Mouse (Mus musculus) embryonic facial prominence, embryonic 11.5 days (tissue): Measurements from ENCODE around the gene Alk. TPM values are rescaled to one million over a fixed set of nuclear protein-coding genes. Genes with fewer than 3 reads are reported as not detected.
A peak's percentile ranks its signal among the peaks of the same experiment; 100 is the strongest.

Experiments used
- ATAC-seq: fragments of 200-750 bp; cut with Nextera tagmentation; replicated peaks from 2 replicates; pipeline ENCODE4 v1.8.0; 2017; ENCODE audit warnings: low read depth; ENCODE audit not compliant: insufficient number of reproducible peaks, low FRiP score, low TSS enrichment
- DNase-seq: peaks from one replicate; pipeline ENCODE4 v3.0.0-alpha.2; 2015; ENCODE audit warnings: low spot score
- H3K27ac ChIP-seq: fragments of 300-500 bp; sonication (generic); replicated peaks from 2 replicates; pipeline ENCODE4 v1.5.1; 2014; ENCODE audit warnings: mild to moderate bottlenecking, low read depth, low read length, control low read depth
- H3K27me3 ChIP-seq: fragments of 300-500 bp; sonication (generic); 2 replicates; pipeline ENCODE4 v1.6.1; 2014; ENCODE audit warnings: mild to moderate bottlenecking, low read length, moderate library complexity, mixed read lengths; ENCODE audit not compliant: control insufficient read depth, insufficient read depth
- H3K36me3 ChIP-seq: fragments of 300-500 bp; sonication (generic); replicated peaks from 2 replicates; pipeline ENCODE4 v1.6.1; 2014; ENCODE audit warnings: low read depth, mild to moderate bottlenecking, low read length, moderate library complexity, mixed read lengths; ENCODE audit not compliant: control insufficient read depth, insufficient read depth
- H3K4me1 ChIP-seq: fragments of 300-500 bp; sonication (generic); 2 replicates; pipeline ENCODE4 v1.6.1; 2014; ENCODE audit warnings: low read length, mixed read lengths; ENCODE audit not compliant: control insufficient read depth, insufficient read depth
- H3K4me2 ChIP-seq: fragments of 300-500 bp; sonication (generic); 2 replicates; pipeline ENCODE4 v1.6.1; 2014; ENCODE audit warnings: low read depth, mild to moderate bottlenecking, control low read depth, low read length, moderate library complexity
- H3K4me3 ChIP-seq: fragments of 300-500 bp; sonication (generic); 2 replicates; pipeline ENCODE4 v1.5.1; 2014; ENCODE audit warnings: low read depth, low read length, control low read depth
- H3K9ac ChIP-seq: fragments of 300-500 bp; sonication (generic); replicated peaks from 2 replicates; pipeline ENCODE4 v1.6.1; 2014; ENCODE audit warnings: mild to moderate bottlenecking, control low read depth, low read length
- H3K9me3 ChIP-seq: fragments of 300-500 bp; sonication (generic); replicated peaks from 2 replicates; pipeline ENCODE4 v1.6.1; 2016; ENCODE audit warnings: mild to moderate bottlenecking, low read length, inconsistent platforms, mixed read lengths; ENCODE audit not compliant: control insufficient read depth
- WGBS: fragments of 180-500 bp; shearing (Covaris S2); extraction: QIAGEN DNeasy Blood & Tissue Kit; methylation state at CpG from one replicate; pipeline ENCODE4 v1.1.7; 2014; 5-methylcytosine and 5-hydroxymethylcytosine counted together
- polyA plus RNA-seq: library from polyadenylated mRNA; unstranded; fragments of >200 nt; fragmentation: Nextera tagmentation; extraction: Ambion mirVana; gene quantifications from 2 replicates; pipeline ENCODE4 v1.2.1, GENCODE M21; 2014

Alk gene
- polyA plus RNA-seq, 1 experiment from 2014 or later = 0.38 TPM

- H3K27me3 ChIP-seq = no peaks in the 10 kb centered on the region
- ATAC-seq (no peak), DNase-seq (no peak)
- 71% methylated on average over 5 of the region's 5 CpGs for WGBS
- H3K36me3 ChIP-seq = no peaks in the 10 kb centered on the region
- no peak overlapping the region for H3K4me2 ChIP-seq
- H3K9me3 ChIP-seq = no peaks in the 10 kb centered on the region
- no peak overlapping the region for H3K9ac ChIP-seq
- H3K27ac ChIP-seq = no peak overlapping the region
- H3K4me3 ChIP-seq = no peak overlapping the region
- no peaks in the 10 kb centered on the region for H3K4me1 ChIP-seq
These were observed 304.8 kb downstream of the Alk start for GRCm38 (mm10) chr17:72299651-72300050.

- no peak overlapping the region for H3K27ac ChIP-seq
- no peaks in the 10 kb centered on the region for H3K4me1 ChIP-seq
- no peak for ATAC-seq
- no peaks in the 10 kb centered on the region for H3K9me3 ChIP-seq
- no peak overlapping the region for H3K9ac ChIP-seq
- H3K4me3 ChIP-seq = no peak overlapping the region
- no peak for DNase-seq
- WGBS = 90% methylated on average over 1 of the region's 1 CpGs
- no peaks in the 10 kb centered on the region for H3K36me3 ChIP-seq
- no peak overlapping the region for H3K4me2 ChIP-seq
- H3K27me3 ChIP-seq = no peaks in the 10 kb centered on the region
These were observed 308.1 kb downstream of the Alk start for GRCm38 (mm10) chr17:72296349-72296748.

DNA sequence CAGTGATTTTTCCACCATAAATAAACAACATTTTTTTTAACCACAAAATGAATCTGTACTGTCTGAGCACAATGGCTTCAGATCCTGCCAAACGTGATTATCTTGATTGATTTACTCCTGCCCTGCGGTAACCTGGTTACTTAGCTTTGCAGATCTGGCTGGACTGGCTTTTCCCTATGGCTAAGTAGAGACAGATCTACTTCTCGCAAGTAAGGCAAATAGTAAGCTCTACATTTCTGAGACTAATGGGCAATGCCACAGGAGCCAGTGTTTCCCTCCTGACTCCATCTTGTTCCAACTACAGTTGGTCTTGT is 311.2 kb downstream of the Alk start:
- no peak overlapping the region for H3K4me2 ChIP-seq
- H3K9ac ChIP-seq = no peak overlapping the region
- no peaks in the 10 kb centered on the region for H3K36me3 ChIP-seq
- no peaks in the 10 kb centered on the region for H3K27me3 ChIP-seq
- H3K4me3 ChIP-seq = no peak overlapping the region
- H3K9me3 ChIP-seq = no peaks in the 10 kb centered on the region
- ATAC-seq (no peak), DNase-seq (peak; percentile 12)
- no peaks in the 10 kb centered on the region for H3K4me1 ChIP-seq
- WGBS = 58% methylated on average over 3 of the region's 3 CpGs
- no peak overlapping the region for H3K27ac ChIP-seq

GRCm38 (mm10) chr17:72292444-72293266 is 311.8 kb downstream of the Alk start:
- no peak overlapping the region for H3K4me3 ChIP-seq
- H3K4me1 ChIP-seq = no peaks in the 10 kb centered on the region
- H3K36me3 ChIP-seq = no peaks in the 10 kb centered on the region
- H3K9ac ChIP-seq = no peak overlapping the region
- no peak for DNase-seq
- no peaks in the 10 kb centered on the region for H3K9me3 ChIP-seq
- WGBS = 72% methylated on average over 6 of the region's 6 CpGs
- H3K27ac ChIP-seq = no peak overlapping the region
- H3K4me2 ChIP-seq = no peak overlapping the region
- H3K27me3 ChIP-seq = no peaks in the 10 kb centered on the region
- ATAC-seq = no peak

DNA sequence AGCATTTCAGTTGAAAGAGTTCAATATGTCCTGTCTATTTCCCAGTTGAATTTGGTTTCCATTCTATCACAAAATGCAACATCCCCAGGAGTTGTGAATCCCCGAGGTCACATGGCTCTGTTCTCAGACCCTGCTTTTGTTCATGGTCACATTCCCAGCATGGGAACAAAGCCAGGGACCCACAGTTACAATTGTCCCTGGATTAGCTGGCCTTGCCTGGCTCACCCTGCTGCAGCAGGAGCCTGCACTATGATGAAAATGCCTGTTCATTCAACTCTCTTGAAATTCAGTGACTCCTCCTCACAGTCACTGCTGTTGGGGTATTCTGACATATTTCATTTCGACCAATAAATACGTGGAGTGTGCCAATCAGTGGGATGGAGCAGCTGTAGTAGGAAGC is 318.5 kb downstream of the Alk start:
- Histone ChIP-seq H3K27ac (no peak overlapping the region), H3K36me3 (no peaks in the 10 kb centered on the region), H3K9me3 (no peaks in the 10 kb centered on the region), H3K9ac (no peak overlapping the region), H3K4me2 (no peak overlapping the region), H3K4me3 (no peak overlapping the region), H3K4me1 (no peaks in the 10 kb centered on the region), H3K27me3 (no peaks in the 10 kb centered on the region)
- WGBS = 39% methylated on average over 3 of the region's 3 CpGs
- DNase-seq (no peak), ATAC-seq (no peak)

DNA sequence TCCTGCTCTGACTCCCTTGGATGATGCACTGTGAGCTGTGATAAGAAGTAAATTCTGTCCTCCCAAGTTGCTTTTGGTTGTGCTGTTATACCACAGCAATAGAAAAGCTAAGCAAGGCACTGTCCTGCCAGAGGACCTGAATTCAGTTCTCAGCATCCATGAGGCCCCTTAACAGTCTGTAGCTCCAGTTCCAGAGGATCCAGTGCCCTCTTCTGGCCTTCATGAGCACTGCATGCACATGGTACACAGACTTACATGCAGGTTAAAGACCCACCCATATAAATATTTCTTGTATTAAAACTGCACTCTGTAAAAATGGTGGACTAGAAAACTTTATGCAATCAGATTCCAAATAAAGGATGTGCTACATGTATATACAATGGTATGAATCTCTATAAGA is 326.1 kb downstream of the Alk start:
- Histone ChIP-seq H3K4me1 (no peaks in the 10 kb centered on the region), H3K4me2 (no peak overlapping the region), H3K27ac (no peak overlapping the region), H3K27me3 (no peaks in the 10 kb centered on the region), H3K4me3 (no peak overlapping the region), H3K9ac (no peak overlapping the region), H3K36me3 (no peaks in the 10 kb centered on the region), H3K9me3 (no peaks in the 10 kb centered on the region)
- ATAC-seq (no peak), DNase-seq (no peak)

- ATAC-seq (no peak), DNase-seq (peak; percentile 20)
- Histone ChIP-seq H3K9ac (no peak overlapping the region), H3K36me3 (no peaks in the 10 kb centered on the region), H3K27ac (no peak overlapping the region), H3K27me3 (no peaks in the 10 kb centered on the region), H3K4me3 (no peak overlapping the region), H3K4me2 (no peak overlapping the region), H3K9me3 (no peaks in the 10 kb centered on the region), H3K4me1 (no peaks in the 10 kb centered on the region)
- WGBS = 77% methylated on average over 6 of the region's 6 CpGs
These were observed 327.6 kb downstream of the Alk start for GRCm38 (mm10) chr17:72276778-72277177.

DNA sequence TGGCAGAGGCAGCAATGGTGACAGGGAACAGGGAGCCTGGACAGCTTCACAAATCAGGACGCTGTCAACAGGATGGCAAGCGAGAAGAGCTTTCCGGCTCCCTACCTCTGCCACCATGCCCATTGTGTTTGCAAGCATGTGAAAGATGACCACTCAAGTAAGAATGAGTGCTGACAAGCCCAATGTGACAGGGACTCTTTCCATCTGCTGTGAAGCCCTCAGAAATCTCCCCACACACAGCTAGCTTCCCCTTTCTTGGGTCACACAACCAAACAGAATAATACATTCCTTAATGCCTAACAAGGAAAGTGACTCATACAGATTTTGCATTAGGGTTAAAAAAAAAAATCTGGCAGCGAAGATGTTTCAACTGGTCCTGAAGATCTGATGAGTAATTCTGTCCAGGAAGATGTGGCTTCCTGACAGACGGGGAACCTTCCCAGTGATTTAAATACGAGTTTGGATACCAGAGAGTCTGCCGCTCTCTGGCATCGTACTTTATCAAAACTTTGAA is 329.0 kb downstream of the Alk start:
- H3K27ac ChIP-seq = no peak overlapping the region
- ATAC-seq = no peak
- 78% methylated on average over 8 of the region's 8 CpGs for whole genome bisulfite sequencing

More for the DNA sequence above, 329.0 kb downstream of the Alk start:
- H3K27me3 ChIP-seq = no peaks in the 10 kb centered on the region
- no peak for DNase-seq
- H3K4me1 ChIP-seq = no peaks in the 10 kb centered on the region
- no peak overlapping the region for H3K4me3 ChIP-seq
- no peaks in the 10 kb centered on the region for H3K9me3 ChIP-seq
- H3K36me3 ChIP-seq = no peaks in the 10 kb centered on the region
- no peak overlapping the region for H3K4me2 ChIP-seq
- H3K9ac ChIP-seq = no peak overlapping the region
